Mouse (Mus musculus): ENCODE measurements at regions not wholly inside any gene's neighbourhood (a gene's known extent, or its start where the extent isn't known, plus 50 kb on each side); places are given as distances from the start of the nearest gene placed in this dataset.

DNA sequence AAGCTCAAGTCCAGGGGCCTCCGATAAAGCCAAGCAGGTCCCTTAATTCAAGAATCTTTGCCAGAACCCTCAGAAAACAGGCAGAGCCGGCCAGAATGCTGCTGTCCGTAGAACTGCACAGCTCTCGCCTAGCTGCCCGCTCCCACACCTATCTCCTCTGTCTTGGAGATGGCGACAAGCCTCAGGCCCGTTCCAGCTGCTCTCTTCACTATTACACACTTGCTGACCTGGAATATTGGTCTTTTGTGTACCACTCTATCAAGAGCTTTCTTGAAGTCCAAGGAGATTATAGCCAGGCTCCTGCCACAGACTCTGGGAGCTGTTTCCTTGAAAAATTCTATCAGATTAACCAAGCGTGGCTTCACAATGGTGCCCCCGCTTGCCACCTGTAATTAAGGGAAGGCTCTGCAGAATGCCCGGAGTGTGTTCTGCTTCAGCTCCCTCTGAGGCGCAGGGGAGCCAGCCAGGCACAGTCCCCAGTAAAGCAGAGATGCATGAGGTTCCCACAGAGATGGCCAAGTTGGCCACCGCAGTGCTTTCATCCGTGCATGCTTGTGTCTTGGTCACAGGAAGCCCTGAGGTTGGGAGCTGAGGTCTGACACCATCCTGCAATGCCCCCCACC lies 496.8 kb downstream of the Cdh26 start:
- DNase-seq (ENCODE audit: low spot score), result no peak

DNA sequence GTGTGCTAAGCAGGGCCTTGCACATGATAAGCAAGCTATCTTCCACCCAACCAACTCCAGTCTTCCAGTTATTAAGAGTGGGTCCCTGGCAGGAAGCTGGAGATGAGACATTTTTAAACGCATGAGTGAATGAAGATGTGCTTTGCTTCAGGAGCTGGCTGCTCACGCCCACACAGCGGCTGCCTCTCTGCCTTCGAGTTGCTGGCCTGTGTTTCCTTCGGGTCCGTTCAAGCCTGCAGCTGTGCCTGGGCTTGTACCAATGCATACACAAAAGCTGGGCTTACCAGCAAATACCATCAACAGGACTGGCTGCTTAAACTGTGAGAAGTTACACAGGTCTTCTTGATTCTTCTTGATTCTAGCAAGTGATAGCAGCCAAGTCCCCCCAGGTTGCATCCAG lies 498.7 kb downstream of the Cdh26 start:
- no peak for DNase-seq (ENCODE audit: low spot score)

DNA sequence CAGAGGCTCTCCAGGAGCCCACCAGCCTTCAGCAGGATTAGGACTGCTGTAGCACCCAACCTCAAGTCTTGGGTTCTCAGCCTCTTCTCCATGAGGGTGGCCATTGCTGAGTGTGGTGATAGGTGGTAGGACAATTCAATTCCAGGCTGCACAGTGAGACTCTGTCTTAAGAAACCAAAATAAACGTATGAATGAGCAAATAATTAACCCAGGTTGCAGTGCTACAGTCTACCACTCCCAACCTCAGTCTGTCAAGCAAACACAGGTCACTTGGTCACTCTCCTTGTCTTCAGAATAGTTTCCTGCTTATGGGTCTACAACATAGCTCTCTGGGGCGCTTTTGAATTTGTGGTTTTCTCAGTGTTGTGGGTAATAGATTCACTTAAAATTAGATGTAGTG lies 499.8 kb downstream of the Cdh26 start:
- no peak for DNase-seq (ENCODE audit: low spot score)

DNA sequence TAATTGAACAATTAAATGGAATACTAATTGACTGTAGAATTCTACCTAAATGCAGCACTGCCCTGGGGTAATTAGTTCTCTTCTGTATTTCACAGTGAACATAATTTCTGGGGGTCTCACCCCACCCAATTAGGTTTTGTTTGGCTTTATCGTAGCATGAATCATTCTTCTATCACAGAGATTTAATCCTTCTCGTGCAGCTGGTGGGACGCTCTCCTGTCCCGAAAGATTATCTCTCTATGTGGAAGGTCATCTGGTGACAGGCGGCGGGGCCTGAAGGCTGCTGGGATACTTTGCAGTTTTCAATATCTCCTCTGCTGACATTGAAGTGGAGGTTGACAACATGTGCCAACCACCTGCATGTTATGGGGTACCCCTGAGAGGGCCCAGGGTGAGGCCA lies 493.8 kb upstream of the Cdh4 start:
- no peak for DNase-seq (ENCODE audit: low spot score)

DNA sequence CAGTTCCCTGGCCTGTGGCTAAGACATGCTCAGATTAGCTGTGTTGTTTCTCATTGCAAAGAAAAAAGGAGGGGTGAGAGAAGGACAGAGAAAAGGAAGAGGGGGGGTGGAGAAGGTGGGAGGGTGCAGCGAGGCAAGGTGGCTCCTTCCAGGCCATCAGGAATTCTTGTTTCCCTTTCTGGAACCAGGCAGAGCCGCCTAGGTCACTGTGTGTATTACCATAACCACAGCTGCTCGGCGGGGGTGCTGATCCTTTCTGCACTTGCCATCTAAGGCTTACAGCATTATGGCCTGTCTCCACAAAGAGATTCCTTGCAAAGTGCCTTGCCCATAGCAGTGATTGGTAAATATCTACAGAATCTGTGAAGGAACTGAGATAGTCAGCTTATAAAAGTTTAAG lies 493.1 kb upstream of the Cdh4 start:
- DNase-seq (ENCODE audit: low spot score), result no peak

DNA sequence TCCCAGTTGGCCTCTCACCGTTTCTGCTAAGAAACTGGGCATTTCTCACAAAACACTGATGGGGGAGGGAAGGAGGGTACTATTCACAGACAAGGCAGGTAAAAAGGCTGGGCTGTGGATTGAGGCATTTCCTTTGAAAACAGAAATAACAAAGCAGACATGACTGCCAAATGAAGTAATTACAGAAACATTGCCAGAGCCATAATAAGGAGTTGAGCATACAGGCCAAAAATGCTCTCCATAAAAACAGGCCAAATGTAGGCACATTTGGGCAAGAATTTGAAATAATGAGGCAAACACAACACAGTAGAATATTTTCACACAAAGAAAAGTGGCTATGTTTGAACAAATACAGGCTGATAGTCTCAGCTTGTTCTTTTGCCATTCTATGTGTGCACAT lies 491.9 kb upstream of the Cdh4 start:
- no peak for DNase-seq (ENCODE audit: low spot score)

DNA sequence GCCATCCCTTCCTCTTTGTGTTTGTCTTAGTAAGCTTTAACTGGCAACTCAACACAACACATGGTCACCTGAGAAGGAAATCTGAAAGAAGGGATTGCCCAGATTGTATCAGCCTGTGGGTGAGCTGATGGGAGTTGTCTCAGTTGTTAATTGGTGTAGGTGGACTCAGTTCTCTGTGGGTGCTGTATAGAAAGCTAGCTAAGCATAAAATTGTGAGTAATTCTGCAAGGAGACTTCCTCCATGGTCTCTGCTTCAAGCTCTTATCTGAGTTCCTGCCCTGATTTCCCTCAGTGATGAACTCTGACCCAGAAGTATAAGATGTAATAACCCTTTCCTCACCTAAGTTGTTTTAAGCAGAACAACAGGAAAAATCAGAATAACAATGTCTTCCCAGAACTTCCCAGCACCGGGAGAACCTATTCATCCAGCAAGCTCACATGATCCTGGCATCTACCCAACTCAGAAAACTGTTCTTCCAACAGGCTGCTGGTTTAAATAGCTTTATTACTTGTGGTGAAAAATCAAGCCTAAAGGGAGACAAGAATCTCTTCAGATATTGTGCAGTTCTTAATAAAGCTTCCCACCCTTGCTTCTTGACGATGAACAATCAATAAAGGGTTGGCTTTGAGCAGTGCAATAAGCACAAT lies 487.7 kb upstream of the Cdh4 start:
- DNase-seq (ENCODE audit: low spot score), result no peak

DNA sequence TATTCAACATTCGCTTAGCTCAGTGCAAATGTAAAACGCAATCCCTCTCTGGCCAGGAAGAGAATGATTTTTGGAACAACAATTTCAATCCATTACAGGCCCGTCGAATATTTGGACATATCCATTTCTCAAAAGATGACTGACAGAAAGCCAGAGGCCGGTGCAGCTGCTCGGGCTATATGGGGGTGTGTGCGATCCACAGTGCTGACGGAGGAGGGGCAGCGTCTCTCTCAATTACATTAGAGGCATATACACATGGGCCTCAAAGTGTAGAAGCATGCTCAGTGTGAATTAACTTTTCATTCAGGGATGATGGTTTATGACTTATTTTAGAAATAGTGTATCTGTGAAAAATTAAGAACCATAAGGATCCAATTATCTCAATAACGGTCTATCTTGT lies 483.4 kb upstream of the Cdh4 start:
- no peak for DNase-seq (ENCODE audit: low spot score)

DNA sequence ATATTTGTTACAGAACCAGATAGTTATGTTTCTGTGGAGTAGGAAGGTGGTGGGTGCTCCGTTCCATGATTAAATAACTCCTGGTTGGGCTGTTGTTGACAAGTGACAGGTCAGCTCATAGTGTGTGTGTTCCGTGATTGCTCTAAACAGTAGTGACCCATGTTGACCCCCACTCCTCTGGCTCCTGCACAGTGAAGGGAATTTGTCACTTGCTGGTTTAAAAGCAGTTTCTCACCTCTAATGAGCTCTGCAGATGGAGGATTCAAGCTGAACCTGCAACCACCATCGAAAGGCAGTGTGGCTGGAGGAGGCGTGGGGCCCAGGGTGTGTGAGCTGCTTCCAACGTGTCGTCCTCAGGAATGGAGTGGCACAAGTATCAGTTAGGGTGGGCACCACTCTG lies 482.6 kb upstream of the Cdh4 start:
- no peak for DNase-seq (ENCODE audit: low spot score)

DNA sequence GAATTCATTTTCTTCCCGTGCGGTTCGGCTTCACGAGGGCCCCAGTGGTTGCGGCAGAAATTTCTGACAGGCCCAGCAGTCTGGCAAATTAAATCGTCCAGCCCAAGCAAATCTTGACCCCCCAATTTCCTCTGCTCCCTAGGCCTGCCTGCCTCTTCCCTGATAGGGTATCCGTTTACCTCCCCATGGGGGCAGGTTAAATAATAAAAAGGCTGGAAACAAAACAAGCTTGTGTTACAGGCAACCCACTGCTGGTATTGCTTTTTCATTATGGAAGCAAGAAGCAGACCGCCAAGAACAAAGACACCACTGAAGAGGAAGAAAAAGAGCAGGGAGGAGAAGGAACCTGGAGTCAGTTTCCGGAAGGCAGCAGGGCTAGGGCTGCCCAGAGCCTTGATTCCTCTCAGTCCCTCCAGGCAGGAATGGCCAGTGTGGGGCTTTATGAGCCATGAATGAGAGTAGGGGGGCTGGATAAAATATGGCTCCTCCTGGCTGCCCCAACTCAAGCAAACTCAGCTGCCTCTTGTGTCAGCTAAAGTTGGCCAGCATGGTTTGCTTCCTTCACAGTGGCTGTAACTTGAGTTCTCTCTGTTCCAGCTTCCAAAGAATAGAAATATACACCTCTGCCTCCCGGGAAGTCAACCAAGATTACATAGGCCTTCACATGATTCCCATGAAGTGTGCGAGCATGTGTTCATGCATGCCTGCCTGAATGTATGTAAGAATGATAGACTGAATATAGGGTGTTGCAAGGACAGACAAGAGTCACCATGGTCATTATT lies 474.5 kb upstream of the Cdh4 start:
- DNase-seq (ENCODE audit: low spot score), result no peak

DNA sequence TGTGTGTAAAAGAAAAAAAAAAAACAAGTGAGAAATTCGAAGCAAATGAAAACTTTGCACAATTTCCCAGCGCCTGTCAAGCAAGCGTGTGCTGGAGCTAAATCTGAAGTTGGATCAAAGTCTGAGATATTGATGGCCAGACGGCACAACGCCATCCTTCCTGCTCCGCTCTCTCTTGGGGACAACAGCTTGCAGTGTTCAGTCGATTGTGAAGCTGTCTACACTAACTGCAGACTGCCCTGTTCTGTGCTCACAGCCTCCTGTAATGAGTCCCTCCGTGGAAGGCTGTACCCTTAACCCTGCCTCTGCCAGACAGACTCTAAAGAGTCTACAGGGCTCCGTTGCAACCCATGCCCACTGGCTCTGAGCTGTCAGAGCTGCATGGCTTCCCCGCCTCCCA lies 472.5 kb upstream of the Cdh4 start:
- no peak for DNase-seq (ENCODE audit: low spot score)

DNA sequence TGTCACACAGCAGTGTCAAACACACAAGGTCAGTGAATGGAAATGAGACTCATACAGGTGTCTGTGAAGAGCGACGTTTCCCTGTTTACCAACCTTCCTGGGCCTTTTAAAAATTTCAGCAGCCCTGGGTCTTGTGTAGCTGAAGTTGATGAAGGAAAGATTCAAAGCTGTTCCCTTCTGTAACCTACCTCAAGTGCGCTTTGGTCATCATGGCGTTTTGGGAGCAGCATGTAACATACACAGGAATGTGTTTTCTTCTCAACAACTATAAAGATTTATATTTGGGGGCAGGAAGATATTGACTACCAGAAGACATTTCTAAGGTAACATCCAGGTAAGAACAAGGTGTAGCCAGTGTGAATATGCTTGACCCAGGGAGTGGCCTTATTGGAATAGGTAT lies 466.9 kb upstream of the Cdh4 start:
- no peak for DNase-seq (ENCODE audit: low spot score)

DNA sequence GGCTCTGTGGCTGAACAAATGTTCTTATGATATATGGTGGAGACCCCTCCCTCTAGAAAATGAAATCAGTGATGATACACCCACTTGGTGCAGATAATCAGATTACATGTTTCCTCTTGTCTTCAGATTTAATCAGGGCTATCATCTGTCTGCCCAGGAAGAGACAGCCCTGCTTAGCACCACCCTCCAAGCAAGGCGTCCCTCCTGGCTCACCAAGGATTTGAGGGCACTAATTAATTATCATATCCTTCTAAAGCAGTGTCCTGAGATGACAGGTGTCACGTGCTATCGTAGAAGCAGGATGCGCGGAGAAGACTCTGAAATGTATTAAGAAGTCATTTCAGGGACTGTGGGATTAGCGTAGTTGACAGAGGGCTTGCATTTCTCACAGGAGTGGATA lies 466.2 kb upstream of the Cdh4 start:
- DNase-seq (ENCODE audit: low spot score), result no peak

DNA sequence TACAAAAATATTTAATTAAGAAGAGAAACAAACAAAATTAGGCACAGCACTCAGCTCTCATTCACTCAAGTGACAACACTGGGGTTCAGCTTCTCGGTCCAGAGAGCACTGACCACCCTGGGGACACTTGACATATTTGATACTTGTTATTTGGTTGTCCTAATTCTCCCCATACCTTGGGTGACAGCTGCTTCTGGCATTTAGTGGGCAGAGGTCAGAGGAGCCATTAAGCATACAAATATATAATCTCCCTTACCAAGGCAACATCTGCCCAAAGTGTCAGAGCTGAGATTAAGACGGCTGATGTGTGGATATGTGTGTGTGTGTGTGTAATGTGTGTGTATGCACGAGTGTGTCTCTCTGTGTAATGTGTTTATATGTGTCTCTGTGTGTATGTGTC lies 465.7 kb upstream of the Cdh4 start:
- DNase-seq (ENCODE audit: low spot score), result no peak

DNA sequence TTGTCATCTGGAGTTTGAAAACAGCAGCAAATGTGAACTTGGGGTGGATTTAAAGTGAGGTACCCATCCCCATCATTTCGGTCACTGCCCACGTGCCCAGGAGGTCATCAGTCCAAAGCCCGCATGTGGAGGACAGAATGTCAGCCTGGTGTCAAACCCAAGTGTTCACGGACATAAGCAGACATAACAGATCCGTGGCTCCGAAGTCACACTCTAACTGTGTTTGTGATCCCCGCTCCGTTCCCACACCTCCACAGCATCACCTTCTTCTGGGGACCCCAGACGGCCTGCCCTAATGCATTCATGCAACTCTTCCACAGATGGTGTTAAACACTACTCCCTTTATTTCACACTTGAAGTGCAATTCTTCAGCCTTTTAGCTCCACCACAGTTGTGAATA lies 462.8 kb upstream of the Cdh4 start:
- no peak for DNase-seq (ENCODE audit: low spot score)

DNA sequence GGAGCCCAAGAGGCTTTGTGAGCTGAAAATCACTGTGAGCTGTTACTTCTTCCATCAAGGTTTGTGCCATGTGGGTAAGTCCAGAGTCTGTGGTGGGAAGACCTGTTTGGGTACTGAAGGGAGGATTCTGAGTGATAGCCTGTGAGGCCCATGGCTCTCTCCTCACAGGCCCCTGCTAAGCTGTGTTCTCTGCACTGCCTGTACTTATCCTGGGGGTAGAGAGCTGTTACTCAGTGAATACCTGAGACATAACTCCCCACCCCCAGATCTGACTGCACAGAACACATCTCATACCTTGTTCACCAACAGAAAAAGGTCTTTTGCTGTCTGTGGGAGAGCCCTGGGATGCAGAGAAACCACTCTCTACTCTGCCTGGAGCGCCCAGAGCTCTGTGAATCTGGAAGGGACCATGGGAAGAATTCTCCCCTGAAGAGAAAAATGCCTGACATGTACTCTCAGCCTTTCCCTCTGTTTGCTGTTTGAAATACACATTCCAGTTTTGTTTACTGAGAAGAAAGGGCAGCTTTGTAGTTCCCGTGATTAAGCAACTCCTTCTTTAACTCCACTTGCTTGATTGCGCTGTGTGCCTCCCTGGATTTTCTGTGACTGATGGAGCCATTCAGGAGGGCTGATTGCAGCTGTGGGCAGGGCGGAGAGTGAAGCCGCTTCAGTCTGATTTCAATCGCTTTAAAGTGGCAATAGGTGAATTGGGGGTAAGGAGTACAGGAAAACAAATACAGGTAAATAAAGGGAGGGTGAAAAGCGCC lies 460.3 kb upstream of the Cdh4 start:
- DNase-seq (ENCODE audit: low spot score), result no peak

DNA sequence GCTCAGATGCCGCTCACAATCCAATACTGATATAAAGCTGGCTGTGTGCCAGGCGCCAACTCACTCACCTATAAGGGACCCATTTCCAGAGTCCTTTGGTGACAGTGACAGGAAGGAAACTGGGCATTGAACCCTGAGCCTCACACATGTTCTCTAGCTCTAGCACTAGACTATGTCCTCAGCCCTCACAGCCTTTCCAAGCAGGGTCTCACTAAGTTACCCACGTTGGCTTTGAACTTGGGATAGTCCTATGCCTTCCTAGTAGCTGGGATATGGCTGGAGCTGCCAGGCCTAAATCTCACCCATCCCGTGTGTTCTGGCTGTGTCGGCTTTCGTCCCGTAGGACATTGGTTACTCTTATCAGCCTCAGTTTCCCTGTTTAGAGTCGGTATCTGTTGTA lies 458.4 kb upstream of the Cdh4 start:
- no peak for DNase-seq (ENCODE audit: low spot score)

DNA sequence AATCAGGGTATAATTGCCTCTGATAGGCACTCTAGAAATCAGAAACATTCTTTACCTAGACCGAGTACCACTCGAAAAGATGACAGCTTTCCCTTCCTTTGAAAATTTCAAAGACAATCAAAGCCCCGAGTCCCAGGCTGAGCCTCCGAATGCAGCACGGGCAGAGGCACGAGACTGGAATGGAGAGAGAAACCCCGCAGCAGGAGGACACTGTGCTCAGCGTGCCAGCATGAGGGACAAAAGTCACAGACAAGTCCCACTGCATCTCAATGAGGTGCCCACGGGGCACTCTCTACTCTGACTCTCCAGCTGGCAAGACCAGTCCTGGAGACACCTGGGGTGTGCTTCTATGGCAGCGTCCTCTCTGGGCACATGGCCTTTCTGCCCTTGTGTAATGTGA lies 454.3 kb upstream of the Cdh4 start:
- no peak for DNase-seq (ENCODE audit: low spot score)

DNA sequence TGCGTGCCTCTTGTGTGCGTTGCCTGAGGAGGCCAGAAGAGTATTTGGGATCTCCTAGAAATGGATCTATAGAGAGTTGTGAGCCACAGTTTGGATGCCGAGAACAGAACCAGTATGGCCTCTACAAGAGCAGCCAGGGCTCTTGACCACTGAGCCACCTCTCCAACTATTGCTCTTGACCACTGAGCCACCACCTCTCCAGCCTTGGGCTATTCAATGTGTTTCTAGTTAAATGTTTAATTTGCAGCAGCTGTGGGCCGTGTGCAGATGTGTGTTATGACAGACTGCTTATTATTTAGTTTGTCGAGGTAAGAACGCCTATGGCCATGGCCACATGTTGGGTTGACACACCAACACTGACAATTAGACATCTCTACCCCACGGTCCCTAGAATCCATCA lies 452.9 kb upstream of the Cdh4 start:
- DNase-seq (ENCODE audit: low spot score), result no peak

DNA sequence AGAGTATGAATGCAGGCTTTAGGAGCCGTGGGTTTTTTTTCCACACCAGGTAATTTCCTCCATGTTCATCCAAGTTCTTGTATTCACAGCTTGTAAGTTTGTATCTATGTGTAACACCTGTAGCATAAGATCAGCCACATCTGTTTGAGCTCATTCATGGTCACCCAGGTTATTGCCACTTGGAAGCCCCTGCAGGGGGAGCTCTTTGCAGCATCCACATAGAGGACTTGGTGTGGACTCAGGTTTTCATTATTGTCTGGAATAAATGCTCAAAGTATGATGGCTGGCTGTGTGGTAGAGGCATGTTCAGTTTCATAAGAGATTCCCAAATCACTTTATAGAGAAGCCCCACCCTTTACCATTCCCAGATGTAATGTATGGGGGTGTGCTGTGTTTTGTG lies 452.4 kb upstream of the Cdh4 start:
- DNase-seq (ENCODE audit: low spot score), result no peak

DNA sequence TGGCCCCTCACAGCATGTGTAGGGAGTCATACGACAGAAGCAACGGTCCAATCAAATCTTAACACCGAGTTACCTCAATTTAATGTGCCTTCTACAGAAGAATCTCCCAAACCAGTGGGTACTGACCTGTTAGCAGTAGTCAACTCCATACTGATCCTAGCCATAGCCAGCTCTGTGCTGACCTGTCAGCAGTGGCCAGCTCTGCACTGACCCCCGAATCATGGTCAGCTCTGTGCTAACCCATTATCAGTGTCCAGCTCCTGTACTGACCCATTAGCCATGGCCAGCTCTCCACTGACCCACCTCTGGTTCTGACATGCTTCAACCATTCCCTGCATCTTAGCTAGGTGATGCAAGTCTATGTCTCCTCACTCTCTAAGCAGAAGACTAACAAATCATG lies 451.3 kb upstream of the Cdh4 start:
- DNase-seq (ENCODE audit: low spot score), result no peak

DNA sequence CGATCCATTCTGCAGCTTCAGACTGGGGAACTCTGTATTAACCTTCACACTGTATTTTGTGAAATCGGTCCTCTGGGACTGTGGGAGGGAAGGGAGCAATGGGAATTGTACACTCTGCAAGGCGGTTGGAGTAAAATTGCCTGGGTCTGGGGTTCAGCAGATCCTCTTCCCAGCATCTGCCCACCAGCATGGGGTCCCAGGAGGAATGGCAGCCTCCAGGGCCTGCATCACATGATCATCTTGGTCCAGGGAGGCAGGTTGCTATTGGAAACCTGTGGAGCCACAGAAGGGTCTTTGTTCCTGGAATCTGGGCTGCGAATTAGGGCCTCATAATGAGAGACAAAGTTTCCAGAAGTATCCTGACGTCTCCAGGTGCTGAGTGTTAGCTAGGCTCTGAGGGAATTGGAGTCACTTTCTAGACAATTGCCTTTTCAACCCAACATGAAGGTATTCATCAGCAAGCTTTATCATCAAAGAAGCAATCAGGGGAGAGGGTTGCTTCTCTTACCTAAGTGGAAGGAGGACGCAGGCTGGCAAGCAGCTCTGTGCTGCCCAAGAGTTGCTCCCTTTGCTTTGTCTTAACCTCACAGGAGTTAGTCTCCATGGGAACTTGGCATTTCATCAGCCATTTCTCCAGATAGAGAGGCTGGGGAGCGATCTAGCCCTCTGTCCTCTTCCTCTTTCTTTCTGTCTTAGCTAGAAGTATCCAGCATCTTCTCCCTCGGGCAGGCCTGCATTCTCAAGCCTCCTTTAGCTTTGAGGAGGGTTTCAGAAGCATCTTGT lies 449.7 kb upstream of the Cdh4 start:
- DNase-seq (ENCODE audit: low spot score), result no peak

All from urinary bladder, adult 2 months (tissue).